Comparison of ENCODE assay signal across 8 mouse cellular contexts in the genomic region with DNA sequence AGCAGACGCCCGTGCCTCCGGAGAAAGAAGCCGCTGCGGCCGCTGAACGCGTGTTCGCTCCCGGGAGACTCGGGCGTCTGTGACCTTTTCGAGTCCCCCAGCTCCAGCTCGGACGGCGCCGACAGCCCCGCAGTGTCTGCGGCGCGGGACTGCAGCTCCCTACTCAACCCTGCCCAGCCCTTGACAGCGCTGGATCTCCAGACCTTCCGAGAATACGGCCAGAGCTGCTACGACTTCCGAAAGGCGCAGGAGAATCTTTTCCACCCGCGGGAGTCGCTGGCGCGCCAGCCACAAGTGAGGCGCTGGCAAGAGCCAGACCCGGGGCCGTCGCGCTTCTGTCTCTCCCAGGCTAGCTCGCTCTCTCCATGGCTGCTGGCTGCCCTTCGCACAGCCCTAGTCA. TPM values are rescaled to one million over a fixed set of nuclear protein-coding genes. Genes with fewer than 3 reads are reported as not detected.
DNase-seq lines count a peak whose midpoint lies in the region; ATAC-seq and TF ChIP-seq lines count a peak whose summit lies in the region.

No protein-coding gene starts in this region.

- ATAC-seq in kidney, embryonic 16.5 days (ENCODE audit: low FRiP score, low TSS enrichment): peak; percentile 40
- ATAC-seq in granulocyte monocyte progenitor cell, adult 5-6 weeks (replicated peaks; ENCODE audit: poor library complexity, severe bottlenecking): peak; percentile 4; the same call in 1 of the 2 replicates
- ATAC-seq in lung, postnatal 0 days: peak; percentile 32
- no peak for ATAC-seq in erythroid progenitor cell, adult 5-6 weeks (replicated peaks; ENCODE audit: low FRiP score, poor library complexity, severe bottlenecking)

- H3K36me3 ChIP-seq in kidney, embryonic 16.5 days (ENCODE audit: insufficient read depth, low read length): no peaks in the 10 kb centered on the region
- H3K36me3 ChIP-seq in lung, postnatal 0 days (ENCODE audit: insufficient read depth, low read length): no peaks in the 10 kb centered on the region

- peaks cover 71% of the 10 kb centered on the region for H3K27me3 ChIP-seq in kidney, embryonic 16.5 days (ENCODE audit: insufficient read depth, low read length)
- H3K27me3 ChIP-seq in lung, postnatal 0 days (replicated peaks; ENCODE audit: insufficient read depth, low read length): peaks cover 44% of the 10 kb centered on the region

- peak overlapping the region; percentile 63 for H3K4me3 ChIP-seq in kidney, embryonic 16.5 days (ENCODE audit: low read length)
- peak overlapping the region; percentile 84 for H3K4me3 ChIP-seq in bone marrow, adult 2 months (replicated peaks; ENCODE audit: control insufficient read depth, low read depth, low read length)
- peak overlapping the region; percentile 42 for H3K4me3 ChIP-seq in lung, postnatal 0 days (ENCODE audit: low read depth, low read length)

- no peak for TF ChIP-seq EP300 in lung, postnatal 0 days (IDR thresholded peaks at IDR 0.05)

- no peak for TF ChIP-seq CTCF in bone marrow, adult 2 months (IDR thresholded peaks at IDR 0.05; ENCODE audit: control insufficient read depth, insufficient read depth, low read length)
- TF ChIP-seq CTCF in lung, postnatal 0 days (IDR thresholded peaks at IDR 0.05): no peak

- H3K4me2 ChIP-seq in kidney, embryonic 16.5 days (replicated peaks; ENCODE audit: low read depth, low read length): peak overlapping the region; percentile 99
- H3K4me2 ChIP-seq in lung, postnatal 0 days (replicated peaks; ENCODE audit: low read depth, low read length): peak overlapping the region; percentile 83

- peaks cover 37% of the 10 kb centered on the region for H3K4me1 ChIP-seq in kidney, embryonic 16.5 days (ENCODE audit: insufficient read depth, low read length)
- H3K4me1 ChIP-seq in bone marrow, adult 2 months (ENCODE audit: control insufficient read depth, insufficient read depth, low read length): peaks cover 5% of the 10 kb centered on the region; the same call in 1 of the 2 replicates
- peaks cover 26% of the 10 kb centered on the region for H3K4me1 ChIP-seq in lung, postnatal 0 days (ENCODE audit: insufficient read depth, low read depth, low read length)

- DNase-seq in kidney, adult 8-10 months: no peak
- DNase-seq in lung, postnatal 0 days (ENCODE audit: low spot score): no peak
- no peak for DNase-seq in urinary bladder, postnatal 36 days (ENCODE audit: low spot score in 2 of 2)
- no peak for DNase-seq in retina, postnatal 1 day

- under 1% methylated on average over 39 of the region's 39 CpGs for WGBS in kidney, embryonic 16.5 days
- WGBS in bone marrow, adult 2 months: under 1% methylated on average over 39 of the region's 39 CpGs
- under 1% methylated on average over 38 of the region's 39 CpGs for WGBS in lung, postnatal 0 days

- H3K9ac ChIP-seq in kidney, embryonic 16.5 days (replicated peaks; ENCODE audit: low read length): peak overlapping the region; percentile 54
- H3K9ac ChIP-seq in lung, postnatal 0 days (replicated peaks; ENCODE audit: low read depth): no peak overlapping the region; the same call in 1 of the 2 replicates

- no peak overlapping the region for H3K27ac ChIP-seq in kidney, embryonic 16.5 days (ENCODE audit: low read length)
- H3K27ac ChIP-seq in bone marrow, adult 2 months (ENCODE audit: control insufficient read depth, insufficient read depth, low read depth, low read length, poor library complexity): peak overlapping the region; percentile 80
- H3K27ac ChIP-seq in lung, postnatal 0 days (ENCODE audit: low read length): peak overlapping the region; percentile 54

- TF ChIP-seq POLR2A in bone marrow, adult 2 months (IDR thresholded peaks at IDR 0.05; ENCODE audit: borderline replicate concordance, control insufficient read depth, low read depth, low read length): no peak

- H3K9me3 ChIP-seq in kidney, embryonic 16.5 days (ENCODE audit: low read length): no peaks in the 10 kb centered on the region
- no peaks in the 10 kb centered on the region for H3K9me3 ChIP-seq in lung, postnatal 0 days (ENCODE audit: low read length)

RNA-seq across cellular contexts. Expression of a gene that starts 0.4 kb away (rescaled TPM):
- 0.51 and 0.57 TPM in 2 replicates for polyA plus RNA-seq in kidney, embryonic 16.5 days (2015; fragmentation: Nextera tagmentation; extraction: Ambion mirVana)
- polyA plus RNA-seq in bone marrow, adult 2 months (2011; ENCODE audit: insufficient read depth, insufficient read length, low replicate concordance, missing spikeins): 3.8 and 4.0 TPM in 2 replicates
- 1.7 TPM in 1 of 2 replicates, not detected in the other for total RNA-seq in granulocyte monocyte progenitor cell, adult 5-6 weeks (2014; fragmentation: Nextera tagmentation)
- 1.3 and 6.3 TPM in 2 replicates for total RNA-seq in granulocyte monocyte progenitor cell, adult 5-6 weeks (2017)
- polyA plus RNA-seq in lung, postnatal 0 days (2015; fragmentation: Nextera tagmentation; extraction: Ambion mirVana): 6.0 and 6.2 TPM in 2 replicates
- total RNA-seq in erythroid progenitor cell, adult 5-6 weeks (2015; ENCODE audit: low replicate concordance): 0.42 and 3.2 TPM in 2 replicates
- not detected in 2 replicates for total RNA-seq in erythroid progenitor cell, adult 5-6 weeks (2017; ENCODE audit: low replicate concordance)

RNA-seq across cellular contexts. Expression of a gene that starts 5.7 kb away (rescaled TPM):
- polyA plus RNA-seq in kidney, embryonic 16.5 days (2015; fragmentation: Nextera tagmentation; extraction: Ambion mirVana): 0.34 TPM in 1 of 2 replicates, not detected in the other
- not detected in 2 replicates for polyA plus RNA-seq in bone marrow, adult 2 months (2011; ENCODE audit: insufficient read depth, insufficient read length, low replicate concordance, missing spikeins)
- not detected in 2 replicates for total RNA-seq in granulocyte monocyte progenitor cell, adult 5-6 weeks (2014; fragmentation: Nextera tagmentation)
- not detected in 2 replicates for total RNA-seq in granulocyte monocyte progenitor cell, adult 5-6 weeks (2017)
- polyA plus RNA-seq in lung, postnatal 0 days (2015; fragmentation: Nextera tagmentation; extraction: Ambion mirVana): 1.1 and 1.5 TPM in 2 replicates
- not detected in 2 replicates for total RNA-seq in erythroid progenitor cell, adult 5-6 weeks (2015; ENCODE audit: low replicate concordance)
- not detected in 2 replicates for total RNA-seq in erythroid progenitor cell, adult 5-6 weeks (2017; ENCODE audit: low replicate concordance)

RNA-seq across cellular contexts. Expression of a gene that starts 46.9 kb away (rescaled TPM):
- polyA plus RNA-seq in kidney, embryonic 16.5 days (2015; fragmentation: Nextera tagmentation; extraction: Ambion mirVana): not detected in 2 replicates
- polyA plus RNA-seq in bone marrow, adult 2 months (2011; ENCODE audit: insufficient read depth, insufficient read length, low replicate concordance, missing spikeins): not detected in 2 replicates
- total RNA-seq in granulocyte monocyte progenitor cell, adult 5-6 weeks (2014; fragmentation: Nextera tagmentation): not detected in 2 replicates
- not detected in 2 replicates for total RNA-seq in granulocyte monocyte progenitor cell, adult 5-6 weeks (2017)
- polyA plus RNA-seq in lung, postnatal 0 days (2015; fragmentation: Nextera tagmentation; extraction: Ambion mirVana): 0.47 and 0.73 TPM in 2 replicates
- not detected in 2 replicates for total RNA-seq in erythroid progenitor cell, adult 5-6 weeks (2015; ENCODE audit: low replicate concordance)
- total RNA-seq in erythroid progenitor cell, adult 5-6 weeks (2017; ENCODE audit: low replicate concordance): not detected in 2 replicates

RNA-seq across cellular contexts. Expression of a gene that starts 58.2 kb away (rescaled TPM):
- polyA plus RNA-seq in kidney, embryonic 16.5 days (2015; fragmentation: Nextera tagmentation; extraction: Ambion mirVana): 146 and 150 TPM in 2 replicates
- polyA plus RNA-seq in bone marrow, adult 2 months (2011; ENCODE audit: insufficient read depth, insufficient read length, low replicate concordance, missing spikeins): 4.6 and 23.8 TPM in 2 replicates
- not detected in 2 replicates for total RNA-seq in granulocyte monocyte progenitor cell, adult 5-6 weeks (2014; fragmentation: Nextera tagmentation)
- not detected in 2 replicates for total RNA-seq in granulocyte monocyte progenitor cell, adult 5-6 weeks (2017)
- 132 and 135 TPM in 2 replicates for polyA plus RNA-seq in lung, postnatal 0 days (2015; fragmentation: Nextera tagmentation; extraction: Ambion mirVana)
- total RNA-seq in erythroid progenitor cell, adult 5-6 weeks (2015; ENCODE audit: low replicate concordance): 5.4 TPM in 1 of 2 replicates, not detected in the other
- total RNA-seq in erythroid progenitor cell, adult 5-6 weeks (2017; ENCODE audit: low replicate concordance): 3.9 TPM in 1 of 2 replicates, not detected in the other
